Mouse (Mus musculus): ENCODE measurements around the gene Rpl41. TPM values are rescaled to one million over a fixed set of nuclear protein-coding genes. Genes with fewer than 3 reads are reported as not detected.
"Not testable (repeated sequence)": the region's sequence is repeated elsewhere in the genome, so short reads cannot be mapped to it uniquely, and the experiment has no call there.

Rpl41 gene
- total RNA-seq, 2 experiments from 2014 or later, result 2,483 to 2,553 TPM

DNA sequence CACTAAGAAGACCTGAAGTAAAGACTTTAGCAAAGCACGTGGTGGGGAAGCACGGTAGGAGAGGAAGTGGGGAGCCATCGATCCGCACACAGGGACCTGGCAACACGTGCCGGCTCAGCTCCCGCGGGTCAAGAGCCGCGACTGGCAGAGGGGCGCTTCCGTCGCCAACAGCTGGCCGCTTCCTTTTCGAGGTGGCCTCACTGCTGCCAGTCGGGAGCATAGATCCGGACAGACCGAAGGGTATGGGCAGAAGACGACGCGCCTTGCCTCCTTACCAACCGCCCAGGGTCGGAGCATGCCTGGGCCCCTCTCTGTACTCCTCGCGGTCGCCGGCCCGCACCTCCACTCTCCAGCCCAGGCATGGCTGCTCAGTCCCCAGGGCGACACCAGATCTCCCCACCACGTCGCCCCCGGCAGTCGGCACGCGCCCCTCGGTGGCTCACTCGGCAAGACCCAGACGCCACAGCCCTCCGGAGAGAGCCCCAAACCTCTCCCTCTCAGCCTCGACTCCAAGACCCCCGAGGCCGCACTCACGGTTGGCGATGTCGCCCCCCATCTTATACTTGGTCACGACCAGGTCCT is 16.2 kb upstream of the Rpl41 start:
- intact Hi-C loops (cut with DNase I), result loop anchor here (5.0 kb wide), 2 partner anchors 47 to 107 kb away; partner anchors contain the start of gene Suox
- DNase-seq (ENCODE audit: extremely low spot score in 1 of 2, low spot score in 2 of 2), result peak in 1 of 2 experiments; percentile 59

DNA sequence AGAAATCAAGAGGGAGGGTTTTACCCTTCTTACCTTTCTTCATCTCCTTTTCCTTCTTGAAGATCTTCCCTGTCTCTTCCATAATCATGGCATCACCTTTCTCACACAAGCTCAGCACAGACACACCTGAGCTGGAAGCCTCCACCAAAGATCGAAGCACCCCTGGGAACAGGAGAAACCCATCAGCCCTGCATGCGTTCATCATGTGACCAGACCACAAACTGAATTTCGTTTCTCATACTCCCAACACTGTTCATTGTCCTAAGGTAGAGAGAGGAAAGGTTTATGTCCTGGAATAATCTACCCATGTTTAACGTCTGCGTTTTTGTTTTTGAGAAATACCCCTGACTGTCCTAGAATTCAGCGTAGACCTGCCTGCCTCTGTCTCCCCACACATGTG is 14.4 kb upstream of the Rpl41 start:
- no peak for DNase-seq (ENCODE audit: extremely low spot score in 1 of 2, low spot score in 2 of 2)
- intact Hi-C loops (cut with DNase I), result no loop called here

DNA sequence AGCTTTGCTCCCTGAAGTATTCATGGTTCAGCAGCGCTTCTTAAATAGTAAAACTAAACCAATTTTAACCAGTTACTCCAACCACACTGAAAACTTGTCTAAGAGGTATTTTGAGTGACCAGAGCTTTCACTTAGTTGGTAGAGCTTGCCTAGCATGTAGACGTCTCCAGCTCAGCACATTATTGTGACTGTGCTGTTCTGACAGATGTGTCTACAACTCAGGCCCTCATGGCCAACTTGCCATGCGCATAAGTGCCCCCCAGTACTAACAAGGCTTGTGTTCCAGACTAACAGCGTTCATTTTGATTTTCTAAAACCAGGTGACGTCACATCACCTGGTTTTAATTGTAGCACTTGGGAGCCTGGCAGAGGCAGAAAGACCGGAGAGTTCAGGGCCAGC is 7.9 kb upstream of the Rpl41 start:
- no peak for DNase-seq (ENCODE audit: extremely low spot score in 1 of 2, low spot score in 2 of 2)
- intact Hi-C loops (cut with DNase I), result no loop called here

DNA sequence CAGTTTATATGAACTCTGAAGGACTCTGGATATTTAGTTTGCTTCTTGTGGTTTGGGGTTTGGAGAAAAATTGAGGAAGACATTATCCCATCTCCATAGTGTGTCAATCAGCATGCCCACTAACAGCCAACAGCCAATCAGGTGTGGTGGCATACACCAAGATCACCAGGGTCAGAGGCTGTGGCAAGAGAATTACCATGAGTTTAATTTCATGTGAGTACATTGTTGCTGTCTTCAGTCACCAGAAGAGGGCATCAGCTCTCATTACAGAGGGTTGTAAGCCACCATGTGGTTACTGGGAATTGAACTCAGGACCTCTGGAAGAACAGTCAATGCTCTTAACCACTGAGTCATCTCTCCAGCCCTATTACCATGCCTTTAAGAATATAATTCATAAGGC is 7.2 kb upstream of the Rpl41 start:
- DNase-seq (ENCODE audit: extremely low spot score in 1 of 2, low spot score in 2 of 2), result no peak
- intact Hi-C loops (cut with DNase I), result no loop called here

DNA sequence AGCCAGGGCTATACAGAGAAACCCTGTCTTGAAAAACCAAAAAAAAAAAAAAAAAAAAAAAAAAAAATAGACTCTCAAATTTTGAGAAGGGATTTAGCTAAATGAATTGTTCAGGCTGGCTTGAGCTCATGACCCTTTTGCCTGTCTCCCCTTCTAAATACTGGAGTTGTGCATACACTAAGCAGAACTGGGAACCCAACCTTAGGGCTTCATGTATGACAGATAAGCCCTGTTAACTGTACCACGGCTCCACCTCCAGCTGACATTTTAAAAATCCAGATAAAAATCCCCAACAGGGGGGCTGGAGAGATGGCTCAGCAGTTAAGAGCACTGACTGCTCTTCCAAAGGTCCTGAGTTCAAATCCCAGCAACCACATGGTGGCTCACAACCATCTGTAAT is 6.5 kb upstream of the Rpl41 start:
- intact Hi-C loops (cut with DNase I); DNase-seq (ENCODE audit: extremely low spot score in 1 of 2, low spot score in 2 of 2): not testable (repeated sequence)

DNA sequence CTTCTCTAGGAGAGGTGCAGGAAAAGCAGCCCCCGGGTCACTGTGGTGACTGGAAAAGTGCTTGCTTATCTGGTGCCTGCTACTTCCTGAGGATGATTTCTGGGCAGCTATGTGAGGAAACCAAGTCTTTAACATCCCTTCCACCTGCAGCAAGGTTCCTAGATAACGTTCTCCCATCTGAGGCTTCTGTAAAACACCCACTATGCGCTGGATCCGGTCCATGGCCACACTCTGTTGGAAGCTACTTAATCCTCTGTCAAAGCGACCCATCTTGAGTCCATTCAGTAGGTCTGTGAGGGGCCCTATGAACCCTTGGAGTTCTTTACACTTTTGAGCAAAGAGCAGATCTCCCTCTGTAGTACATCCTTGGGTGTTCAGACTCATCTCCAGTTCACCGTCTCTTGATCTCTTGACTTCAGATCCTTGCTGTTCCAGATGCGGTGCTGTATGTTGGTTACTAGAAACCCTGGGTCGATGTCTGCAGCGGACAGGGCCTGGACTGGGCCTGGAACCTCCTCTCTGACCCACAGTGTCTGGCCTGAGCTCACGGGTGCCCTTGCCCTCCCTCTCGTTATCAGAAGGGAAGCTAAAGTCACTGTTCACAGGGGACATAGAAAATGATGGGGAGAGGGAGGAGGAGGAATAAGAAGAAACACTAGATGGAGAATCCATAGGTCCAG is 1.2 kb upstream of the Rpl41 start:
- DNase-seq (ENCODE audit: extremely low spot score in 1 of 2, low spot score in 2 of 2); intact Hi-C loops (cut with DNase I): not testable (repeated sequence)

DNA sequence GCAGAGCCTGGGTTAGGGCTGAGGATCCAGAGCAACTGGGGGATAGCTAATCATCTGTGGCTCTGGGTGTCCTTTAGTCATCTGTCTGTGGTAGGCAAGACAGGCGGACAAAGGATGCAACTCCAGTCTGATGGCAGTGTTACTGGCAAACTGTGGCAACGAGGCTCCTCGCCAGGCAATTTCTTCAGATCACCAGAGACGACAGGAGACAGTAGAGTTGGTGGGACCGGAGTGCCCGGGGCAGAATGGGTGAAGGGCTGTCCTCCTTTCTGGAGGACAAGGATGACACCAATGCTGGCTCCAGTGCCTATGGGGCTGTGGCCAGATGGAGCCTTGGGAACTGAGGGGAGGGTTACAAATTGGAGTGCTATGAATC is 565 bp upstream of the Rpl41 start:
- not testable (repeated sequence) for DNase-seq (ENCODE audit: extremely low spot score in 1 of 2, low spot score in 2 of 2)
- intact Hi-C loops (cut with DNase I), result loop anchor here (5.0 kb wide), 1 partner anchor 57 kb away; the partner anchor contains the start of gene Myl6

DNA sequence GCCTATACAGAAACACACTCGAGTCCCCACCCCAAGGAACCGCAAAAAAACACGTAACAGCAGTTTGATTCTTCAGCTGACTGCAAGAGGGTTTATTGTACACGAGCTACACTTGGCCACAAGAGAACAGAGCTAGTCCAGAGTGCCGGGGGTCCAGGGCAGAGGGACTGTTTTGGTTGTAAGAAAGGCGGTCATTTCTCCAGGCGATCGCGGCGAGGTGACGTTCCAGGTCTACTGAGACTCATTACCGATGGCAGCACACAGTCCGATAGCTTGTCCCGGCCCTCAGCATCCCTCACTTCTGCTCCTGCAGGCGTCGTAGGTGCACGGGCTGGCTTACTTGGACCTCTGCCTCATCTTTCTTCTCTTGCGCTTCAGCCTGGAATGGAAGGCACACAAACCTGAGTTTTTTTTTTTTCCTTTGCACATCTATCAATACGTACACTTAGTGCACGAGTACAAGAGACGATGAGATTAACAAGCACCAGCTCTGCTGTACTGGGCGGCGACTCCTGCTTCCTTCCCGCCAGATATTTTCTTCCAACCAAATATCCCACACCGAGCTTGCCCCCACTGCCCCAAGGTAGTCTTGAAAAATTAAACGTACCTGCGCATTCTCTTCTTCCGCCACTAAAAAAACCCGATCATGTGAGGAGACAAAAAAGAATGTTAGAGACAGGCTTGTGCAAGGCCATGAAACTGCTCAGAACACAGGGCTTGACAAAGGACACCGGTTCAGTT is 884 bp downstream of the Rpl41 start:
- intact Hi-C loops (cut with DNase I), result loop anchor here (5.0 kb wide), 1 partner anchor 56 kb away; the partner anchor contains the start of gene Myl6
- not testable (repeated sequence) for DNase-seq (ENCODE audit: extremely low spot score in 1 of 2, low spot score in 2 of 2)

DNA sequence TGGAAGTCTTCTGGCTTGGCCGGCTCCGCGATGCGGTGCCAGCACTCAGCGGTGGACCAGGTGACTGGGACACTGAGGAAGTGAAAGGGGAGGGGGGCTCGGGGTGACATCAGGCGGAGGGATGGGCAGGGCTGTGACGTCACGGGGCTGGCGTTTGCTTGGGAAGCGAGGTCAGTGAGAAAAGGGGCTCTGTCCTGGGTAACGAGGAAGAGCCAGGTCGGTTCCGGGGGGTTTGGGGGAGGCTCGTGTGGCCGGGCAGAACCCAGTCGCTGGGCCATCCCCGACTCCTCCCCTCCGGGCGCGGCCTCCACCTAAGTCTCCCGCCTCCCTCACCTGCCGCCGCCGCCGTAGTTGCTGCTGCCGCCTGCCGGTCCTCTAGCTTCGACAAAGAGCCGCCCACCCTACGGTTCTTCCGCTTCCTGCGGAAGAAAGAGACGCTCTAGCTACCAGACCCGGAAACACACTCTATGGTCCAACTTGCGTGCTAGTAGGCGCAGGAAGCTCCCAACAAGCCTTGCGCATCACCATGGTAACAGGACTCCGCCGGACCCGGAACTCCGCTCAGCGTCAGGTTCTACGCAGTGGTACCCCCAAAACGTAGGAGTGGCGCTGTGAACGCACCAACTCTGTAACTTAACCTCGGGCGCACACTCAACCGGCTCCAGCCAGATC is 1.6 kb downstream of the Rpl41 start, which contains the start of gene Zc3h10:
TSS of gene Zc3h10 (minus strand) at position 414 of the 672 bp plus-strand sequence.
- peak; percentile 95 to 97 for DNase-seq (ENCODE audit: extremely low spot score in 1 of 2, low spot score in 2 of 2)
- intact Hi-C loops (cut with DNase I), result loop anchor here (5.0 kb wide), 1 partner anchor 55 kb away; the partner anchor contains the start of gene Myl6

DNA sequence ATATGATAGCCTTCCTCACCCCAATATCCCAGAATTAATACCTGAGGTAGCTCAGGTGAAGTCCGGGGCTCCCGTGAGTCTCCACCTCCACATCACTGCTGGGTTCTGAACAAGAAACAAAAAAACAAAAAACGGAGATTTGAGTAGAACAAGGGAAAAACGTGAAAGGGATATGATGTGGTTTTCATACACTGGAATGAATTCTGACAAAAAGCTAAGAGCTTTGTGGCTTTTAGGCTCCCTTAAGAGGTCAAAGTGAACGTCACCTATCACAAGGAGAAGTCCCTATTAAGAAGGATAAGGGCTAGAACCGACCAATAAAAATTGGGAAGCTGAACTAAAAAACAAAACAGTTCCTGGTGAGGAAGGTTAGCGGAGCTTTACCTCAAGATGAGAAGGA is 2.3 kb downstream of the Rpl41 start:
- intact Hi-C loops (cut with DNase I), result loop anchor here (5.0 kb wide), 1 partner anchor 54 kb away; the partner anchor contains the start of gene Myl6
- no peak for DNase-seq (ENCODE audit: extremely low spot score in 1 of 2, low spot score in 2 of 2)

DNA sequence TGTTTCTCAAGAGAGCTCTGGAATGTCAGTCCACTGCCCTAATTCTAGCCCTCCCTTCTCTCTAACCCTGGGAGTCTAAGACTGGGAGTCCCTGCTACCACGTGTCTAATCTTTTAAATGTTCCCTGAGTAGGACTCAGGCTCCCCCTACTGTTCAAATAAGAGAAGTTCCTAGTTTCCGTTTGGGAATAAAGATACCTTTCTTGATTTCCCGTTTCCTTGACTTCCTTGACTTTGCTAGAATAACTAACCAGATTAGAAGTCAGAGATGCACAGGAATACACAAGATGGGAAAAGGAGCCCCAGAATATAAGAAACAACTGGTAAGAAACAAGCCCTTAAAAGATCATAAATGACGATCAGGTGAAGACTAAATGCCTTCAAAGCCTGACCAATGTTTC is 2.7 kb downstream of the Rpl41 start:
- DNase-seq (ENCODE audit: extremely low spot score in 1 of 2, low spot score in 2 of 2), result no peak
- intact Hi-C loops (cut with DNase I), result loop anchor here (5.0 kb wide), 1 partner anchor 54 kb away; the partner anchor contains the start of gene Myl6

DNA sequence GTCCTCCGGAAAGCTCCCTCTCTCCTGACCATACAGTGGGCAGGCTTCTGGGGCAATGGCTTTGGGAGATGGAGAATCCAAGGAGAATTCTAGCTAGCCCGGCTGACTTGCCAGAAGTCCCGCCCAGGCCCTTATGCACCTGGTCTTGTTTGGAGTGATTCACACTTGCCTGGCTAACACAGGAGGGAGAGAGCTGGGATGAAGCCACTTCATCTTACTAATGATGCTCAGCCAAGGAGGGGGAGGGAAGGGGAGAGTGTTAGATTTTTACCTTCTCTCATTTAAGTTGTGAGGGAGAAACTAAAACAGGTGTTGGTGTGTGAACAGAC is 3.6 kb downstream of the Rpl41 start:
- DNase-seq (ENCODE audit: extremely low spot score in 1 of 2, low spot score in 2 of 2), result no peak
- intact Hi-C loops (cut with DNase I), result loop anchor here (5.0 kb wide), 1 partner anchor 53 kb away; the partner anchor contains the start of gene Myl6

DNA sequence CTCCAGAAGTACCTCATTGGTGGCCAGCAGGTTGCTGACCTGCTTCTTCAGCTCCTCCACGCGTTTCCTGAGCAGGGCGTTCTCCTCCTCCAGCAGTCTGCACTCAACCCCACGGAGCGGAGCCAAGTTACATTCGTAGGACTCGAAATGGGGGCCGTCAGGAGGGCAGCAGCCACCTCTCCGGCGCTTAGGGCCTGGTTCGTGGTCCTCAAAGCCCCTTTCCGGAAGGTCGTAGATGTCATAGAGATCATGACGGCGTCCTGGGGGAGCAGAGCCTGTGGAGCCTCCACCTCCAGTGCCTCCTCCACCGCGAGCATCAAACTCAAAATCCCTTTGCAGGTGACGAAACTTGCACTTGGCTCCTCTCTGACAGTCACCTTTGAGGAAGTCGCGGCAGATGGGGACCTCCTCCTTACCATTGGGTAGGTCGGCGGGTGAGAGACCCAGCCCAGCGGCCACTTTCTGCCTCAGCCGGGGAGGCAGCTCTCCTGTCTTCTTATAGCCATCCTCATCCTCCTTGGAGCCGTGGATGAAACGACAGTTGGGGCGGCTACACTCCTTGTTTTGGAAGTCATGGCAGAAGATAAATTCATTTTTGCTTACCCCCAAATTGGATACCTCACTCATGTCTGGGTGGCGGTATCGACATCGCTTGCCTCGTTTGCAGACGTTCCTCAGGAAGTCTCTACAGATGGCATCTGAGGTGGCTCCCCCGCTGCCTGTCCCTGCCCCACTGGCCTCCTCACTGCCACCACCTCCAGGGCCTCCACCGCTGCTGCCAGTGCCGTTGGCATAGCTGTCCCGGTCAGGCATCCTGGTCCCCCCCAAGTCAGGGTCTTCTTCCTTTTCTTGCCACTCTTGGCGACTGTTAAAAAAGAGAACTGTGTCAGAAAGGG is 4.2 kb downstream of the Rpl41 start:
- intact Hi-C loops (cut with DNase I), result loop anchor here (5.0 kb wide), 1 partner anchor 53 kb away; the partner anchor contains the start of gene Myl6
- DNase-seq (ENCODE audit: extremely low spot score in 1 of 2, low spot score in 2 of 2), result no peak

DNA sequence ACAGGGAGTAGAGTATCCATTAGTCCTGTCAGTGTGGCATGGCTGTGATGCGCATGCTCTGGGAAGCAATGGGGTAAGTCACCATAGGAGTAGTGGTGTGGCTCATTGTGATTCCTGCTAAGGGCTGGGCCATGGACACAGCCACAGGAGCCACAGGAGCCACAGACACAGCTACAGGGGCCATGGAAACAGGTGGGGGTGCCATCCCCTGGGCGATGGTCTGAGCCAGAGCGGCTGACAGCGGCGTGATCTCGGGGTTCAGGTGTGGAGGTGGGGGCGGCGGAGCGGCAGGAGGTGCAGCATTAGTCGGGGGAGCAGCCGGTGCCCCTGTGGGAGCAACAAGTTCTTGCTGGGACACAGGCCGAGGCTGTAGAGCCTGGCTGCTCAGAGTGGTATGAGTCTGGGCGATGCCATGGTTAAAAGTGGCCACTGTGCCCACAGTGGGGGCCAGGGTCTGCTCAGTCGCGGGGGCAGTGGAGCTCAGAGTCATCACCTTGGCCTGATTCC is 4.9 kb downstream of the Rpl41 start:
- DNase-seq (ENCODE audit: extremely low spot score in 1 of 2, low spot score in 2 of 2), result peak in 1 of 2 experiments; percentile 48
- intact Hi-C loops (cut with DNase I), result no loop called here

DNA sequence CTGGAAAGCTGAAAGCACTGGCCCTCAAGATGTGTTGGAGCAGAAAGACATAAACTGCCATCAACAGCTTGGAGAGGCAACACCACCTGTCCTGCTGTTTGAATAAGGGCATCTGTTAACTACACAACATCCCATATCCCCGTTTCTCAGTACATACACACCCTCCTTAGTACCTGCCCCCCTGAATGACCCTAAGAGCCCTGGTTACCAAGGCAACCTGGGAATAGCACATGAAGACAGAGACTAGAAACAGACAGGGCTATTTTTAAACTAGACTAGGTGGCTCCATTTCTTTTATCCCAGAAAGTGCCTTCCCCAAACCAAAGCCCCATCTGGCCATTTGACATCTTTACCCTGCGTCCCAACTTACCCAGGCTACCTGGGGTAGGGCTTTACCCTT is 6.0 kb downstream of the Rpl41 start:
- intact Hi-C loops (cut with DNase I), result no loop called here

DNA sequence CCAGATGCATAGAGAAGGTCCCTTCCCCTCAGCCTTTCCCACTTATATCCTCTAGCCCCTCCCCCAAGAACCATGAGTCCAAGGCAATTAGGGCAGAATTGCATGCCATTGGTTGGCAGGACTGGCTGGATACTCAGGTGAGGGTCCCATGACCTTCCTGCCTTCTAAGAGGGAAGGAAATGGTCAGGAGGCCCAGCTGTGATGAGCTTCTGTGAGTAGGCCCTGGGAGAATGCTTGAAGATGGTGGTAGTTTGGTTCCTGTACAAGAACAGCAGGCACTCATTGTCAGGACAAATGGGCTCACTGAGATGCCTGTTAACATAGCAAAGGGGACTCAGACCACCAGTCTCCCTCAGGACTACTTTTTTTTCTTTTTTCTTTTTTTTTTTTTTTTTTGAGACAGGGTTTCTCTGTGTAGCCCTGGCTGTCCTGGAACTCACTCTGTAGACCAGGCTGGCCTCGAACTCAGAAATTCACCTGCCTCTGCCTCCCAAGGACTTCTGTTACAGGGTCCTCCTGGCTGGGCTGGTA is 10.7 kb downstream of the Rpl41 start:
- DNase-seq (ENCODE audit: extremely low spot score in 1 of 2, low spot score in 2 of 2), result no peak
- intact Hi-C loops (cut with DNase I), result no loop called here

More for the DNA sequence above, 6.0 kb downstream of the Rpl41 start:
- no peak for DNase-seq (ENCODE audit: extremely low spot score in 1 of 2, low spot score in 2 of 2)

DNA sequence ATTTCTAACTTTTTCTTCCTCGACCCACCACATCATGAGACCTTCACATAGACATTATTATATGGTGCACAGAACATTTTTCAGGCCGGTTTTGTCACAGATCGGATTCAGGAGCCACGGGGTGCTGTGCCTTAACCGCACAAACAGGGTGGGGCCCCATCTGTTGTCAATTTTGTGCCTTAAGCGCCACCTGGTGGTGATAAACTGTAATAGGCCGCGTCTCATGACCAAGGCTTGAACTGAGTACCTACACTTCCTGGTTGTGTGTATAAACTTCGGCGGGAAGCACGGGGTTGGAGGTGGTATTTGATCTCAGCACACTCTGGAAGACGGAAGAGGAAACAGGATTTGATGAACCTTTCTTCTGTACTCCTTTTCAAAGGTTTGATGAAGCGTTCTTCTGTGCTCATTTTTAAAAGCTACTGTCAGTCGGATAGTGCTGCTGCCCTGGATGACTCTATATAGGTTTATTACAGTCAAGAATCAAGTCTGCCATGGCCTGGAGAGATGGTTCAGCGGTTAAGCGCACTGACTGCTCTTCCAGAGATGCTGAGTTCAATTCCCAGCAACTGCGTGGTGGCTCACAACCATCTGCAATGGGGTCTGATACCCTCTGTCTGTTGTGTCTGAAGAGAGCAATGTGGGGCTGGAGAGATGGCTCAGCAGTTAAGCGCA is 12.7 kb downstream of the Rpl41 start:
- intact Hi-C loops (cut with DNase I), result no loop called here
- peak; percentile 88 for DNase-seq (ENCODE audit: extremely low spot score in 1 of 2, low spot score in 2 of 2)

All from left cerebral cortex, postnatal 10 days (tissue).